Mouse (Mus musculus): ENCODE results near the gene Krt80.
A peak's percentile ranks its signal among the peaks of the same experiment; 100 is the strongest.

Gene Krt80

GRCm38 (mm10) chr15:101317814-101318500, 52.0 kb downstream of the Krt80 start:
- no peak for DNase-seq (ENCODE audit: low spot score in 2 of 2)

DNA sequence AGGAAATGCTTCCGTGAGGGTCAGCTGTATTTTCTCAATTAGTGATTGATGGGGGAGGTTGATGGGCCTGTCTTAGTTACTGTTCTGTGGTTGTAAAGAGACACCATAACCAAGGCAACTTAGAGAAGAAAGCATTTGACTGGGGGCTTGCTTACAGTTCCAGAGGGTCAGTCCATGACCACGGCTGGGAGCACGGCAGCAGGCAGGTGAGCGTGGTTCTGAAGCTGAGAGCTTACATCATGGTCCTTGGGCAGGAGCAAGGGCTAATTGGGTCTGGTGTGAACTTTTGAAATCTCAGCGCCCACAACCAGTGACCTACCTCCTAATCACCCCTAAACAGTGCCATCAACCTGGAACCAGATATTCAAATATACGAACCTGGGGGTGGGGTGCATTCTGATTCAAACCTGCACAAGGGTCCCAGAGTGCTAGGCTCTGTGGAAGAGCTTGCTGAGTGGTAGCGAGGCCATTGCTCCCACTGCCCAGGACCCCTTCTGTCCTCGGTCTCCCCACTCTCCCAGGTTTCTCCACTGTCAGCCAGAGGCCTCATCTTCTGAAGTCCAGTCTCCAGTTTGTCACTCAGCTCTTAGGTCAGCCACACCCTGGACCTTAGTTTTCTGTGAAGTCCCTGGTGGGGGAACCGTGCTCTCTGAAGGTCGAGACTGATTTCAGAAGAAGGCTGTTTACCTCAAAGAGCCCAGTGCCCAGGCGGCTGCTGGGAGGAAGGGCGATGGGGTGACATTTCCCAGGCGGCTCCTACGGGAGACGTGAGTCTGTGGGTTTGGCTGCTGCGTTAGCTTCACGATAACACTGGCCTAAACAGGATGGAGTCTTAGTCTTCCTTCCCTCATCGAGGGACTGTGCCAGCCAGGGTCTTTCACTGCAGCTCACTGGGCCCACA, 52.8 kb downstream of the Krt80 start:
- DNase-seq (ENCODE audit: low spot score in 2 of 2), result no peak

DNA sequence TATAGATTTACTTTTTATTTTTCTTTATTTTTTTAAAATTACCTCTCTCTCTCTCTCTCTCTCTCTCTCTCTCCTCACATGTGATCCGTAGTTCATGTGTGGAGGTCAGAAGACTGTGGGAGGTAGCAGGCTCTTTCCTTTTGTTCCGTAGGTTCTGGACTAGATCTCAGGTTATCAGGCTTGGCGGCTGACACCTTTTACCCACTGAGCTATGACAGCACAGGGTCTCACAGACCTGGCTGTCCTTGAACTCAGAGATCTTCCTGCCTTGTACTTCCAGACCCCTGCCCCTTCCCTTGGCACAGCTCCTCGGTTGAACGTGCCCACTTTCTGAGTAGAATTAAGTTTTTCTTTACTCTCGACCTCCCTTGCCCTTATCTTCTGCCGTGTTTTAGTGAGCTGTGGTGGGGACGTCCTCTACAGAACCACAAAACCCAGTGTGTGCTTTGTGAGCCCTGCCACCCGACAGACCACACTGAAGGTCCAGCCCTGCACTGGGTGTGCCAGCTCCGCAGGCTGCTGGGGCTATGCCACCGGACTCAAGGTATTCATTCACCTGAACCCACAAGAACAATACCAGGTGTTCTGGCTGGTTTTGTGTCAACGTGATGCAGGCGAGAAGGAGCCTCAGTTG, 53.6 kb downstream of the Krt80 start:
- DNase-seq (ENCODE audit: low spot score in 2 of 2), result no peak

GRCm38 (mm10) chr15:101315832-101316231, 54.1 kb downstream of the Krt80 start:
- DNase-seq (ENCODE audit: low spot score in 2 of 2), result peak; percentile 74 to 84

GRCm38 (mm10) chr15:101315378-101315777, 54.6 kb downstream of the Krt80 start:
- no peak for DNase-seq (ENCODE audit: low spot score in 2 of 2)

DNA sequence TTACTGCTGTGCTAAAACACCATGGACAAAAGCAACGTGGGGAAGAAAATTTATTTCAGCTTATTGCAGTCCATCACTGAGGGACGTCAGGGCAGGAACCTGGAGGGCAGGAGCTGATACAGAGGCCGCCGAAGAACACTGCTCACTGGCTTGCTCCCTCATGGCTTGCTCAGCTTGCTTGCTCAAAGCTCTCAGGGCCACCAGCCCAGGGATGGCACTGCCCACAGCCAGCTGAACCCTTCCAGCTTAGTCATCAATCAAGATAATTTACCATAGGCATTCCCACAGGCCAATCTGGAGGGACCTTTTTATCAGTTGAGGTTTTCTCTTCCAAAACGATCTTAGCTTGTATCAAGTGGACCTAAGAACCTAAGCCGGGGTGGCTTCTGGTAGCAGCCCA, 58.0 kb downstream of the Krt80 start:
- no peak for DNase-seq (ENCODE audit: low spot score in 2 of 2)

DNA sequence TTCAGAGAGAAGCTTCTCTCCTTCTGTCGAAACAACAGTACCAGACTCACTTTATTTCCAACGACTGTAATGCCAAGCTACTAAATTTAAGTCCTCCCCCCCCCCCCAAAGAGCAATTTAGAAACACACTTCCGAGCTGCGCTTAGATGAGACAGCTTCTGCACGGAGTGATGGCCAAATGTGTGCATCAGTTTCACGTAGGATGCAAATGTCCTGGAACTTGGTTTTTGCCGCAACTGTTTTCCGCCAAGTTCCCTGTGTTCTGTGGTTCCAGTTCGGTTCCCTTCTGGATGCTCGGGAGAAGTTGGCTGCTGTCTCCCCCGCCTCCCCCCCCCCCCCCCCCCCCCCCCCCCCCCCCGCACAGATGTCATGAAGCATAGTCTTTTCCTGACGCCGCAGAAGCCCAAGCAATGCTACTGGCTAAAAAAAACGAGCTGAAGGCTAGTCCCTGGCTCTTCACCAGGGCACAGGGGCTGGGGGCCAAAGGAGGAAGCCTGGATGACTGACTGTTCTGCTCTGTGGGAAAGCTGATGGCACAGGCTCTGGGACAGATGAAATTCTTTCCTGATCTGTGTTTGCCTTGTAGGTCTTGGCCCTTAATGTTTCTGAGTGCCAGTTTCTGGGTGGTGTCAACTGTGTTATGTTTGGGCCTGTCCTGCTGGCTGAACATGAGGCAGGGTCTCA, 58.7 kb downstream of the Krt80 start:
- DNase-seq (ENCODE audit: low spot score in 2 of 2), result no peak

- DNase-seq (ENCODE audit: low spot score in 2 of 2), result no peak
These were observed 60.5 kb downstream of the Krt80 start for GRCm38 (mm10) chr15:101309493-101309892.

DNA sequence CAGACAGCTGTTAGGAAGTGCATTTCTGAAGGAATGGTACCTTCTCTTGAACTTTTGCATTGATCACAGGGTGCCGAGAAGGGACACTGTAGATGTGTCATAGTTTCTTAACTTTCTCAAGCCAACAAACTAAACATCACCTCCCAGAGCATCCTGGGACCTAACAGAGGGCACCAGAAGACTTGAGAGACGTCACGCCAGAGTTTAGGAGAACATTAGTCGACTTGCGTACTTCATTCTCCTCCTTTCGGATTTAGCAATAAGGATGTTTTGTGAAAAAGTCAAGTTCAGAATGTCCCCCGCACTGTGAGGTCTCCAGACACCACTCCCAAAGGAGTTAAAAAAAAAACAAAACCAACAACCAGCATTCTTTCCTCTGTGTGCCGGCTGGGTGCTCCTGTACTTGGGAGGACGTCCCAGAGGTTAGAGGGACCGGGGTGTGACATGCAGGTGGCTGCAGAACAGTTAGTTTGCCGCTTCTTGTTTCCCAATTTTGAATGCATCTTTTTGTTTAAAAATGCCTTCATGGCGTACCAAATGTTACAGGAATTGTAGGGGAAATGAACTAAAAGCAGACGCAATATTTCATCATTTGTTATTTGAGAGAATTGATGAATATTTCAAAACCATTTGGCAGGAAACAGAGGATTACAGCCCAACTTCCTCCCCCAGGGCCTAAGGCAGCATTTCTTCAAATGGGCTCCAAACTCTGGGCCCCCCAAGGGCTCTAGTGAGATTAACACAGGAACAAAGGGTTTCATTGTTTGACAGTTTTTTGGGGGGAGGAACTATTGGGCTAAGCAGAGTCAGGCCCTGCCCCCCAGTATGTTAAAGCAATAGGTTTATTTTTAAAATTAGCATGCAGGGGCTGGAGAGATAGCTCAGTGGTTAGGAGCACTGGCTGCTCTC, 61.3 kb downstream of the Krt80 start:
- DNase-seq (ENCODE audit: low spot score in 2 of 2), result no peak

DNA sequence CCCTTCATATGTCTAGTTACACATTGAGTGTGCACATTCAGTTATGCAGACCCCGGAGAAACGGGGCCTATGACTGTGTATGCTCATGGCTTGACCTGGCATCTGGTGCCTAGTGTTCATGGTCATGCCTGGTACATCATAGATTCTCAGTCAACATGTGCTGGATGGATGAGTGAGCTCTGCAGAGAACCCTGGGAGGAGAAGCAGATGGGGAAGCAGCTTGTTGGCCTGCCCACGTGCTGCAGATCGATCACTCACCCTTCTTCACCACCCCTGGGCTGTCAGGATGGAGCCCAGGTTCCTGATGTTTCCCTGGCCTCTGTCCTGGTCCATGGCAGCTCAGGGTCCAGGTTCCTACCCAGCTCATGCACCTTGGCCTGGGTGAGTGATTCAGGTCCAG, 63.5 kb downstream of the Krt80 start:
- no peak for DNase-seq (ENCODE audit: low spot score in 2 of 2)

- DNase-seq (ENCODE audit: low spot score in 2 of 2), result no peak
These were observed 66.1 kb downstream of the Krt80 start for GRCm38 (mm10) chr15:101303830-101304229.

DNA sequence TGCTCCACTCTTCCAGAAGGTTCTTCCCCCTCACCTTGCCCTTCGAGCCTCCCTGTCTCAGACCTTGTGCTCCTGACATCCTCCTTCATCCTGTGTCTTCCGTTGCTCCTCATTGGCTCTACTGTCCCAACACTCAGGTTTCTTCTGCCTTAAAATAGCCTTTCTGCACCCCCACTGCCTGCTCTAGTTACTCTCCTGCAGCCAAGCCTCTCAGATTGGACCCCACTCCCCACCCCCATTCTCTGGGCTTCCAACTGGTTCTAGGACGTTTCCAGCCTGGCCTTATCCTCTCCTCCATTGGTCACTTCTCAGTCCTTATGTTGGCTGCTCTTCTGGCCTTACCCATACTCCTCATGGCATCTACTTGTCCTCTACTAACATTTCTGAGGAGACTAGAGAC, 67.8 kb downstream of the Krt80 start:
- DNase-seq (ENCODE audit: low spot score in 2 of 2), result no peak

GRCm38 (mm10) chr15:101300128-101300527, 69.8 kb downstream of the Krt80 start:
- no peak for DNase-seq (ENCODE audit: low spot score in 2 of 2)

GRCm38 (mm10) chr15:101299480-101299960, 70.4 kb downstream of the Krt80 start:
- DNase-seq (ENCODE audit: low spot score in 2 of 2), result no peak

DNA sequence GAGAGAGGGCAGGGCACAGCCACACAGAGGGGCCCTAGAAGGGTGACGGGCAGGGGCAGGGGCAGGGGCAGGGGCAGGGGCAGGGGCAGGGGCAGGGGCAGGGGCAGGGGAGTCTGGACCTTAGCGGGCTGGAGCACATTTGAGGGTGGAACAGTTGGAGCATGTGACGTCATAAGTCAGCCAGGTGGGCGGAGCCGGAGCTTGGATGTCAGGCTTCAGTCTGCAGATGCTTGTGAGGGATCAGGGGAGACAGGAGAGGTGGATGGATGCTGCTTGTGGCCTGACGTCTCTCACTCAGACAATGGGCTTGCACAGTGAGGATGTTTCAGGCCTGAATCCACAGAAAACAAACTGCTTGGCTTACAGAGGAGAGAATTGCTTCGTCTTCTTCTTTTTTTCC, 71.4 kb downstream of the Krt80 start:
- no peak for DNase-seq (ENCODE audit: low spot score in 2 of 2)

GRCm38 (mm10) chr15:101297988-101298387, 72.0 kb downstream of the Krt80 start:
- DNase-seq (ENCODE audit: low spot score in 2 of 2), result no peak
